Mouse (Mus musculus) megakaryocyte-erythroid progenitor cell, adult 5-6 weeks (primary cell): Measurements from ENCODE around the gene Uri1. TPM values are rescaled to one million over a fixed set of nuclear protein-coding genes. Genes with fewer than 3 reads are reported as not detected.

Experiments
- ATAC-seq: replicated peaks from 2 replicates; pipeline ENCODE4 v1.8.0; 2016; ENCODE audit warnings: mild to moderate bottlenecking, inconsistent platforms; ENCODE audit not compliant: severe bottlenecking, poor library complexity, low FRiP score, low TSS enrichment
- total RNA-seq, 2 experiments: library from RNA; stranded (forward) in 1 of 2; stranded (reverse) in 1 of 2; fragments of 200-1000, 215-1000 nt in 1 of 2; fragments of >200 nt in 1 of 2; fragmentation: Nextera tagmentation in 1 of 2; gene quantifications; 2 replicates each; pipeline ENCODE4 v1.2.3; 2014 to 2017

Uri1 gene
- total RNA-seq (2014; fragmentation: Nextera tagmentation) (45.5 and 75.1 TPM in 2 replicates), total RNA-seq (2017) (72.2 and 75.2 TPM in 2 replicates)

DNA sequence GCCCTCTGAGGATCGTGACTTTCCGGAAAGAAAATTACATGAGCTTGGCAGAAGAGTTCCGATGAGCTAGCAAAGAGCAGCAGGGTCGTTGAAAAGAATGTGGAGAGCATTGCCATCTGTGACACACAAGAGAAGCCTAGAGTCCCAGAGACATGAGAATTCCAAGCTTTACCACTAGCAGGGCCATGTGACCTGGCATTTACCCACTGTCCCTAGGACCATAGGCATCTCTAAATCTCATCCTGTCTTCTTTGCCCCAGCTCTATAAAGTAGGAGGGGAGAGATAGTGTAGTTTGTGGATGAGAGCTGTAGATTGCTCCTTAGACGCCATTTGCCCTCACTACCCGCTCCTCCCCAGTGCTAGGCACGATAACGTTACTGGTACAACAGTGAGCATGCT is at the start of gene Uri1:
Gene Uri1, minus strand, starts transcription at position 101 of the 400 bp plus-strand sequence.
- ATAC-seq, result no peak

DNA sequence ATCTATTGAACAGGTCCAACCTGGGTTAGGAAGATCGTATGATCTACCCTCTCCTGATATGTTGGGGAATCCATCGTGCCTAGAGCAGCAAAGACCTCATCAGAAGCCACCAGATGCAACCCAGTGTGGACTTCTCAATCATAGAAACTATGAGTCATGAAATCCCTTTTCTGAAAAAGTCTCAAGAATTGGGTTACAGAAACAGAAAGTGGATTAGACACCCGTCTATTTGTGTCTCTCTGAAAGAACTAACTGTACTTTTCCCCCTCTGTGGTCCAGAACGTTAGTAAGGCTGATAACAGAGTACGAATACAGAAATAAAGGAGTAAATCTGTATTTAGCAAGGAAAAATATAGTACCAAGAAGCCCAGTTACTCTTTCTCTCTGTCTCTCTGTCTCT is 47.7 kb upstream of the Uri1 start:
- no peak for ATAC-seq

- no peak for ATAC-seq
These were observed 47.3 kb upstream of the Uri1 start for GRCm38 (mm10) chr7:38070663-38071062.

DNA sequence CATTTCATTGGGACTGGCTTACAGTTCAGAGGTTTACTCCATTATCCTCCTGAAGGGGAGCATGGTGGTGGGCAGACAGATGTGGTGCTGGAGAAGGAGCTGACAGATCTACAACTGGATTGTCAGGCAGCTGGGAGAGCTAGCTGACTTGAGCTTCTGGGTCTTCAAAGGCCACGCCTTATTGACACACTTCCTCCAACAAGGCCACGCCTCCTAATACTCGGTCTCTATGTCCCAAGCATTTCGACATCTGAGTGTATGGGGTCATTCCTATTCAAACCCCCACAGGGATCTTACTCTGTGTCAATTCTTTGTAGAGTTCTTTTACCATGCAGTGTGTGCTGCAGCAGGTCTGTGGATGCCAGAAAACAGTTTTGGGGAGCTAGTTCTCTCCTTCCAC is 41.1 kb upstream of the Uri1 start:
- ATAC-seq, result no peak

DNA sequence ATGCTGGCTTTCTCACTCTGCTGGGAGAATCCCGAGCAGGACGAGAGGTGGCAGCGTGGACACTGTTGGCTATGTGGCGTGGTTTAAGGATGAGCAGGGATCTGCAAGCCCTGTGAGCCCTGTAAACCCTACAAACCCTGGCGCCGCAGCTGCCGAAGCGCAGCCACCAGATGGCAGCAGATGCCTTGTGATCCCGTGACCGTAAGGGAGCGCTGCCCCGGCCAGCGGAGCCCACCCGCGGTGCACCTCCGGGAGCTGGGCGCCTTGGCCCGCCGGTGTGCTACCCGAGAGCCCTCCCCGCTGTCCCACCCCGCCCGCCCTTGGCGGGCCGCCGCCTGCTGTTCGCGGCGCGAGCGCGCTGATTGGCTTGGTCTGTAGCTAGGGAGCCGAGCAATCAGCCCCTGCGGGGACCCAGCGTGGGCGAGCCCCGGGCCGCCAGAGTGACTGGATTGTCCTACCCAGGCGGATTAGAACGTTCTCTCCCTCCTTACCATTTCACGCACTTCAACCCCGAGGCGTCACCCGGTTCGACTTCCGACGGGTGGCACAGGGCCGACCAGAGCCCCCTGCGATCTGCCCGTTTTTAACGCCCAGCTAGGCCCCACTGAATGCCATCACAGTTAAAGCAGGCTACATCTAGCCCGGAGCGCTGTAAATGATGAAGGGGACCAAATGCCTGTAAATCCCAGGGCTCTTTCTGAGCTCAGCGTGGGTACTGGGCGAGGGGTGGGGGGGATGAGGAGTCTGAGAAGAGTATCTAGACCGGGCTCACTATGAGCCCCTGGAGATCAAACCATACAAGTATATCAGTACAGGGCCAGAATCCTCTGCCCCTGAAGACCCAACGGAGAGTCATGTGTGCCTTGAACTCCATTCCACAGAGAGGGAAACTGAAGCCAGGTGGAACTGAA is 38.0 kb upstream of the Uri1 start:
- peak; percentile 97 for ATAC-seq

DNA sequence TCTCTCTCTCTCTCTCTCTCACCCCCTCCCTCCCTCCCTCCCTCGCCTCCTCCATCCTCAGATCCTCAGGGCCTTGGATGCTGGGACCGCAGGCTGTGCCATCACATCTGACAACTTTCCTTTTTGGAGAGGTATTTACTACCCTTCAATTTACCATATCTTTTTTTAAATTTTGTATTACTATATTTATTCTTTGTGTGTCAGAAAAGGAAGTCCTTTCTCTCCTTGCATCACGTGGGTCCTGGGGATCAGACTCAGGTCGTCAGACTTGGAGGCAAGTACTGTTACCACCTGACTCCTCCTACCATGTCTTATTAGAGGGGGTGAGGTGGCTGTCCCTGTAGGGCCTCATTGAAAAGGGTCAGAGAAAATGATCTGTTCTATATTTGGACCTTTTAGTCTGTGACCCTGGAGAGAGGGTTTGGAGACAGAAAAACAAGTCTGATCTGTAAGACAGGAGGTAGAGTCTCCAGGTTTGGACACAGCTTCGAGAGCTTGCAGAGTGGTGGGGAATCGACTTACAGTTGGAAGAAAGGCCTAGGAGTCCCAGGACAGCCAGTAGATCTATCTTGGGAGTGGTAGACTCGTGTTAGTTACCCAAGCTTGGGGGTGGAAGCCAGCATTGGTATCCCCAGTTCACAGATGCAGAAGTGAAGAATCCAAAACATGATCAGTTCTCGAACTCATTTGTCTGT is 36.4 kb upstream of the Uri1 start:
- no peak for ATAC-seq

DNA sequence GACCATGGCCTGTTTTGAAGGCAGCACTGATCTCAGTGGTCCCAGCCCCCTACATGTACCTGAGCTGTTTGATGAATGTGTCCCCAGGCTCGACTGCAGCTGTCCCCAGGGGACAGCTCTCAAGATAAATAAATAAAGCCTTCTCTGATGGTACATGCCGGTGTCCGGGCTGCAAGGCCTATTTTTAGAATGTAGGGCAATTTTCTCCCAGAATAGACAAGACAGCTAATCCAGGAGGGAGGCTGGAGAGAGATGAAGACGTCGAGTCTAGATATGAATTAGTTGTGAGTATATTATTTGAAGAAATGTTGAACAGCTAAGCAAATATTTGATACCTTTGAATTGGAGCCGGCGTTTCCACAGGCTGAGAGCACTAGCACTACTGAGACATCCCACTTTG is 35.7 kb upstream of the Uri1 start:
- ATAC-seq, result no peak

- no peak for ATAC-seq
These were observed 32.6 kb upstream of the Uri1 start for GRCm38 (mm10) chr7:38055996-38056395.

- no peak for ATAC-seq
These were observed 30.9 kb upstream of the Uri1 start for GRCm38 (mm10) chr7:38054246-38054645.

DNA sequence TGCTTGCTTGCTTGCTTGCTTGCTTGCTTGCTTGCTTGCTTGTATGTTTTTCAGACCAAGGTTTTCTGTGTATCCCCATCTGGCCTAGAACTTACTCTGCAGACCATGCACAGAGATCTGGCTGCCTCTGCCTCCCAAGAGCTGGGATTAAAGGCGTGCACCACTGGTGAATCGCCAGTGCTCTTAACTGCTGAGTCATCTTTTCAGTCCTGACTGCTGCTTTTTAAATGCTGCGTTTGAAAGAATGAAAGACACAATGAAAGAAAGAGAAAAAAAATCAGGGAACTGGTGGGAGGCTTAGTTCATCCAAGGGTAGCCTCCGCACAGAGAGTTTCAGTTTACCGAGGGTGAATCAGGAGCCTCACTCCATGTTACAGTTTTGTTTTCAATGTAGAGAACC is 23.9 kb upstream of the Uri1 start:
- no peak for ATAC-seq

- ATAC-seq, result no peak
These were observed 17.9 kb upstream of the Uri1 start for GRCm38 (mm10) chr7:38041244-38041643.

DNA sequence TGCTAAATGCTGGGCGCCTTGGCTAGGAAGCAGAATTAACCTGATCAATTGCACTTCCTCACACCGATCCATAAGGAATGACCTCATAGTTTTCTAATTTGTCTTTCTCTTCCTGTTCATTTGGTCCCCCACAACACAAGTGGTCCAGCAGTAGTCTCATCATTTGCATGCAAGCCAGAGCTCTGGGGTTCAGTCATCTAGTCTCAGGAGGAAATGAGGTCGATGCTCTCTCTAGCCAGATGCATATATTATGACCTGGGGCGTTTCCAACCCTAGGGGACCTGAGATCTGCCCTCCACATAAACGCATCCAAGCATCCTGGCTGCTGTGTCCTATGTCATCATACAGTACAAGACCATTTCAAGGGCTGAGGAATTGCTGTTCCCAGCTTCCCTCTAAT is 14.2 kb upstream of the Uri1 start:
- ATAC-seq, result no peak

GRCm38 (mm10) chr7:38031183-38031582 is 7.8 kb upstream of the Uri1 start:
- ATAC-seq, result no peak

DNA sequence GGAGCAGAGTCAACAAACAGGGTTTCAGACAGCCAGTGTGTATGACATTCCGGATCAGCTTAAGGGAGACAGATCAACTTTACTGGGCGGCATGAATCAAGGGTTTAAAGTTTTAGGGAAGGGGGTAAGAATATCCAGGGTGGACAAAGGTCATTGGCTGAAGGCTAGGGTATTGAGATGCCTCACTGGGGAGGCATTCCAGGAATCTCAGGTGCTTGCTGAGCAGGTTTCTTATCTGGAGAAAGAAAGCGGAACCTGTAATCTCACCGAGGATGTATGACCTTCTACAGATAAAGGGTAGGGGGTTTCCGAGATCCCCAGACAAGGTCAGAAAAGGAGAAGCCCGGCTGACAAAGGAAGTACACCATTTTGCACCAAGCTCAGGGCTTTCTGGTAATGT is 7.3 kb upstream of the Uri1 start:
- ATAC-seq, result no peak

GRCm38 (mm10) chr7:38029986-38030385 is 6.6 kb upstream of the Uri1 start:
- ATAC-seq, result peak; percentile 74

DNA sequence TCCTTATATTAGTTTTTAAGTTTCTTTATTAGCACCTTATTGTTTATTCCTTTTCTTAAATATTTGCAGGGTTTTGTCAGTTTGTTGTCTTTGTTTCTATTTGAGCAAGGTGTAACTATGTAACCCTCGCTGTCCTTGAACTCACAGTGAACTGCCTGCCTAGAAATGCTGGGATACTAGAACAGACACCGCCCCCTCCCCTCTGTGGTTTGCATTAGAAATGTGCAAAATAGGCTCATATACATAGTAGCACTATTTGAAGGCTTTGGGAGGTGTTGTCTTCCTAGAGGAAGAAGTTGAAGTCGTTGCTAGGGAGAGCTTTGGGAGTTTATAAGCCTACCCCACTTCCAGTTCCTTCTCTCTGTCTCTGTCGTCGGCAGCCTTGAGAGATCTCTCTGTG is 5.7 kb upstream of the Uri1 start:
- ATAC-seq, result no peak

GRCm38 (mm10) chr7:38027940-38028600 is 4.7 kb upstream of the Uri1 start:
- ATAC-seq, result no peak

DNA sequence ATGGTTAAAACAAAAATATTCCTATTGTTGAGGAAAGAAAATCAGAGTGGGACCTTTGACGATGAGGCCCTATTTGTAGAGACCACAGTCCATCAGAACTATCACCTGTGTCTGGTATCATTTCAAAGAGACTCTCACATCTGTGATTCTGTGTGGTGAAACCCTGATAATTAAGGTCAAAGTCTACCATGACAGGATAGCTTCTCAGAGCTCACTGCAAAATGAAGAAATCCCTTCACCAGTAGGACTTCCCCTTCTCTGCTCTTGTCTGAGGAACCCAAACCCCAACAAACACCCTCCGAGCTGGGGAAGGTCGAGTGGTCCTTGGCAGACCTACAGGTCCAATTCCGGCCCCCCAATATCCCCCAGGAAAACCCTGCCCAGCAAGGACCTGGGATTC is 1.5 kb upstream of the Uri1 start:
- no peak for ATAC-seq

GRCm38 (mm10) chr7:38019770-38020169 is 3.6 kb downstream of the Uri1 start:
- ATAC-seq, result no peak

DNA sequence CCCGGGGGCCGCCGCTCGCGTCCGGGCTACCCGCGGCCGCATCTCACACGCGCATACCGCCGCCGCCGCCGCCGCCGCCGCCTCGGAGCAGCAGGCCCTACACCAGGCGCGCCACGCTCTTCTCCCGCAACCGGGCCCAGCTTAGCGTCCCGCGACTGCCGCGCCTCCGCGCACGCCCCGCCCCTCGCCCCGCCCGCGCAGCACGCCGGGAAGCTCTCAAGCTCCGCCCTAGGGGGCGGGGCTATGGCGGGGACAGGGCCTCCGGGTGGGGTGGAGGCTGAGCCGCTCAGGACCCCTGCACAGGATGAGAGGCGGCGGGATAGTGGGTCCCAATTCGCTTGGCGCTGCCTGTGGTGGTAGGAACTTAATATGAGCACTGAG is 4.0 kb downstream of the Uri1 start:
- peak; percentile 86 for ATAC-seq
